Mouse (Mus musculus) liver, embryonic 13.5 days (tissue): ENCODE data around the gene Polr3c. TPM values are rescaled to one million over a fixed set of nuclear protein-coding genes. Genes with fewer than 3 reads are reported as not detected.
"Not testable (repeated sequence)": the region's sequence is repeated elsewhere in the genome, so short reads cannot be mapped to it uniquely, and the experiment has no call there.

Source experiments
- ATAC-seq: fragments of 200-750 bp; cut with Nextera tagmentation; 2 replicates; pipeline ENCODE4 v1.8.0; 2017; ENCODE audit warnings: low read depth, mild to moderate bottlenecking, moderate number of reproducible peaks, moderate library complexity
- DNase-seq: peaks from one replicate; pipeline ENCODE4 v3.0.0; 2022
- H3K27ac ChIP-seq: fragments of 300-500 bp; sonication (generic); 2 replicates; pipeline ENCODE4 v1.5.1; 2015; ENCODE audit warnings: moderate library complexity, mild to moderate bottlenecking, inconsistent platforms
- H3K27me3 ChIP-seq: fragments of 300-500 bp; sonication (generic); 2 replicates; pipeline ENCODE4 v1.6.1; 2015; ENCODE audit warnings: mild to moderate bottlenecking, inconsistent platforms
- H3K36me3 ChIP-seq: fragments of 300-500 bp; sonication (generic); 2 replicates; pipeline ENCODE4 v1.6.1; 2015; ENCODE audit warnings: mild to moderate bottlenecking, inconsistent platforms
- H3K4me1 ChIP-seq: fragments of 300-500 bp; sonication (generic); replicated peaks from 2 replicates; pipeline ENCODE4 v1.6.1; 2015; ENCODE audit warnings: inconsistent platforms
- H3K4me2 ChIP-seq: fragments of 300-500 bp; sonication (generic); 2 replicates; pipeline ENCODE4 v1.6.1; 2015; ENCODE audit warnings: inconsistent platforms, mild to moderate bottlenecking, moderate library complexity
- H3K4me3 ChIP-seq: fragments of 300-500 bp; sonication (generic); replicated peaks from 2 replicates; pipeline ENCODE4 v1.5.1; 2015; ENCODE audit warnings: mild to moderate bottlenecking, inconsistent platforms
- H3K9ac ChIP-seq: fragments of 300-500 bp; sonication (generic); 2 replicates; pipeline ENCODE4 v1.6.1; 2015; ENCODE audit warnings: mild to moderate bottlenecking, inconsistent platforms
- H3K9me3 ChIP-seq: fragments of 300-500 bp; sonication (generic); replicated peaks from 2 replicates; pipeline ENCODE4 v1.6.1; 2016; ENCODE audit warnings: inconsistent platforms
- WGBS: fragments of 180-500 bp; shearing (Covaris S2); methylation state at CpG from one replicate; pipeline ENCODE4 v1.1.7; 2015; ENCODE audit not compliant: insufficient replicate concordance; 5-methylcytosine and 5-hydroxymethylcytosine counted together
- polyA plus RNA-seq: library from polyadenylated mRNA; unstranded; fragments of >200 nt; fragmentation: Nextera tagmentation; extraction: Ambion mirVana; gene quantifications from 2 replicates; pipeline ENCODE4 v1.2.1, GENCODE M21; 2015

Gene Polr3c
- 25.5 and 27.6 TPM in 2 replicates for polyA plus RNA-seq

DNA sequence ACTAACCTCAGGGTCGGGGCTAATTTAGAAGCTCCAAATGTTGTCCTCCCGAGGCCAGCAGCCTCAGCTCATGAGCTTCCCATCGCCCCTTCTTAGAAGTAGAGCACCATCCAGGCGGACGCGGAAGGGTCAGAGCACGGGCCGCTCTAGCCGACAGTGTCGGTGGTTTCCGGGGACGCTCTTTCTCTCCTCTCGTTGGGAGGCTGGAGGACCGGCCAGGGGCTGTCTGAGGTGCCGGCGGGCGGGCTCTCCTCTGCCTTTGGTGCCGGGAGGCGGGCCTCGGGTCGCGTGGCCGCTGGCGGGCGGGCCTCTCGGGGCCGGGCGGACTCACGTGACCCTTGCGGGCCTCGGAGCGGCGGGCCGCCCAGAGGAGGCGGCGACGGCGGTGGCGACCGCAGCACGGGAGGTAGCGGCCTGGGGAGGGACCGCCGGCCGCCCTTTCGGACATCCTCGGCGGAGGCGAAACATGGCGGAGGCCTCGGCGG lies at the start of gene Polr3c, which contains the start of gene Rnf115:
Polr3c (minus strand) TSS at position 286 of the 485 bp plus-strand sequence.
Rnf115 (plus strand) TSS at position 322 of the 485 bp plus-strand sequence.
- Histone ChIP-seq H3K27me3 (no peaks in the 10 kb centered on the region), H3K27ac (peak within 1 kb of the TSS; percentile 90), H3K4me2 (peak within 1 kb of the TSS; percentile 87), H3K4me1 (peaks cover 54% of the 10 kb centered on the region), H3K4me3 (peak within 1 kb of the TSS; percentile 96), H3K36me3 (peaks cover 26% of the 10 kb centered on the region), H3K9me3 (no peaks in the 10 kb centered on the region), H3K9ac (peak within 1 kb of the TSS; percentile 94)
- DNase-seq (peak; percentile 96), ATAC-seq (peak; percentile 98)
- WGBS, result under 1% methylated on average over 51 of the region's 52 CpGs

DNA sequence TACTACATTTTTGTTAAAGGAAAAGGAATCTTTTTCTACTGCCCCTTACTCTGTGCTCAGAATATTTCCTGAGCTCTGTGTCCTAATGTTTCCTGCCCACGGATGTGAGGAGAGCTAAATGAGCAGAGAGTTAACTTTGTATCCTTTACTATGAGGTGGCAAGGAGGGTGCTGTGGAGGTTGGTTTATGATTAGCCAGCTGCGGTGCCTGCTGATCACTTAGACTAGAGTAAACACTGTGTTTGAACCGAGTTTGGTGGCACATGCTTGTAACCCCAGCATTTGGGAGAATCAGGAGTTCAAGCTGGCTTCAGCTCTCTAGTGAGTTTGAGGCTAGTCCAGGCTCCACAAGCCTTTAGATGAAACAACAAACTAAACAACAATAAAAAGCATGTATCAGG lies 49.7 kb upstream of the Polr3c start:
- peak overlapping the region; percentile 64 for H3K27ac ChIP-seq
- no peaks in the 10 kb centered on the region for H3K9me3 ChIP-seq
- H3K9ac ChIP-seq, result no peak overlapping the region
- H3K4me3 ChIP-seq, result no peak overlapping the region
- 60% methylated on average over 3 of the region's 3 CpGs for WGBS
- no peaks in the 10 kb centered on the region for H3K36me3 ChIP-seq
- no peaks in the 10 kb centered on the region for H3K27me3 ChIP-seq
- H3K4me1 ChIP-seq, result peaks cover 9% of the 10 kb centered on the region
- H3K4me2 ChIP-seq, result no peak overlapping the region
- ATAC-seq (peak; percentile 68), DNase-seq (no peak)

DNA sequence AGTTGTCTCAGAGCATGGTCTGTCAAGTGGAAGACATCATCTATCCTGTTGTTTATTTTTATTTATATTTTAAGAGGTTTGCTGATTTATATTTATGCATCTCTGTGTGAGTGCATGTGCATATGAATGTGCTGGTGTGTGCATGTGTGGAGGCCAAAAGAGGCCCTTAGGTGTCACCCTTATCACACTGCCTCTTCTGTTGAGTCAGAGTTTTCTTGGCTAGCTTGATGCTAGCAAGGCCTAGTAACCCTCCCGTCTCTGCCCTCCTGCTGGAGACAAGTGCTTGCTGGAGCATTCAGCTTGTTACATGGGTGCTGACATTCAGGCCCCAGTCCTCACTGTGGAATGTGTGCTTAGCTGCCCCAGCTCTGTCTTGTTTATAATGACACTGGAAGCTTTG lies 45.5 kb upstream of the Polr3c start:
- no peak overlapping the region for H3K27ac ChIP-seq
- no peaks in the 10 kb centered on the region for H3K27me3 ChIP-seq
- no peaks in the 10 kb centered on the region for H3K9me3 ChIP-seq
- H3K4me2 ChIP-seq, result no peak overlapping the region
- 20% methylated on average over 1 of the region's 1 CpGs for WGBS
- no peak overlapping the region; the same call in 1 of the 2 replicates for H3K9ac ChIP-seq
- no peaks in the 10 kb centered on the region for H3K36me3 ChIP-seq
- DNase-seq (no peak), ATAC-seq (no peak)
- no peak overlapping the region for H3K4me3 ChIP-seq
- peaks cover 12% of the 10 kb centered on the region for H3K4me1 ChIP-seq

DNA sequence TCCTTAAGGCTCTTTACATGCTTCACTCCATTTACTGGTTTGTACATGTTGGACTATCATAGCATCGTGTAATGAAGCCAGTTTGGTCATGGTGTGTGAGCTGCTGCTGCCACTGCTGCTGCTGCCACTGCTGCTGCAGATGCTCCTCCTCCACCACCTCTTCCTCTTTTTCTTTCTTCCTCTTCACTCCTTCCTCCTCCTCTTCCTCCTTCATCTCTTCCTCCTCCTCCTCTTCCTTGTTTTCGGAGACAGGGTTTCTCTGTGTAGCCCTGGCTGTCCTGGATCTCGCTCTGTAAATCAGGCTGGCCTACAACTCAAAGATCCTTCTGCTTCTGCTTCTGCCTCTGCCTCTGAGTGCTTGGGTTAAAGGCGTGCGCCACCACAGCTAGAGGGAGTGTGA lies 42.5 kb upstream of the Polr3c start:
- H3K9ac ChIP-seq, result no peak overlapping the region
- no peak overlapping the region for H3K4me3 ChIP-seq
- no peaks in the 10 kb centered on the region for H3K9me3 ChIP-seq
- no peaks in the 10 kb centered on the region for H3K36me3 ChIP-seq
- H3K27ac ChIP-seq, result no peak overlapping the region
- DNase-seq (no peak), ATAC-seq (no peak)
- 53% methylated on average over 5 of the region's 5 CpGs for WGBS
- H3K27me3 ChIP-seq, result no peaks in the 10 kb centered on the region
- H3K4me1 ChIP-seq, result peaks cover 15% of the 10 kb centered on the region
- no peak overlapping the region for H3K4me2 ChIP-seq

DNA sequence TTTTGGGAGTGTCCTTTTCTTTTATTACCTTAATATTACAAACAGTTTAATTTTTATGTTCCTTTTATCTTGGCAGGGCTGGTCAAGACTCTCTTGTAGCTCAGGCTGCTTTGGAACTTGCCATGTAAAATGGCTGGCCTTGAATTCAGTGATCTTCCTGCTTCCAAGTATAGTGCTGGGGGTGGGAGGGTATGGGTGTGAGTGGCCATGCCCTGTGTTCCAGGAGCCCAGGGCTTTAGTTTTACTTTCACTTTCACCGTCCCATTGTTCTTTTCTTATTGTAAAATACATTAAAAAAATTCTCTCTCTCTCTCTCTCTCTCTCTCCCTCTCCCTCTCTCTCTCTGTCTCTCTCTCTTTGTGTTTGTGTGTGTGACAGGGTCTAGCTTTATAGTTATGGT lies 37.1 kb upstream of the Polr3c start:
- H3K4me3 ChIP-seq, result no peak overlapping the region
- 0 out of 2 replicates have a peak, but pooled peaks cover 4% of the 10 kb centered on the region for H3K36me3 ChIP-seq
- peaks cover 10% of the 10 kb centered on the region; the same call in 1 of the 2 replicates for H3K4me1 ChIP-seq
- H3K4me2 ChIP-seq, result peak overlapping the region; percentile 29
- H3K27me3 ChIP-seq, result no peaks in the 10 kb centered on the region
- DNase-seq (no peak), ATAC-seq (no peak)
- H3K9ac ChIP-seq, result no peak overlapping the region
- H3K9me3 ChIP-seq, result no peaks in the 10 kb centered on the region
- WGBS, result 61% methylated on average over 1 of the region's 1 CpGs
- H3K27ac ChIP-seq, result no peak overlapping the region

DNA sequence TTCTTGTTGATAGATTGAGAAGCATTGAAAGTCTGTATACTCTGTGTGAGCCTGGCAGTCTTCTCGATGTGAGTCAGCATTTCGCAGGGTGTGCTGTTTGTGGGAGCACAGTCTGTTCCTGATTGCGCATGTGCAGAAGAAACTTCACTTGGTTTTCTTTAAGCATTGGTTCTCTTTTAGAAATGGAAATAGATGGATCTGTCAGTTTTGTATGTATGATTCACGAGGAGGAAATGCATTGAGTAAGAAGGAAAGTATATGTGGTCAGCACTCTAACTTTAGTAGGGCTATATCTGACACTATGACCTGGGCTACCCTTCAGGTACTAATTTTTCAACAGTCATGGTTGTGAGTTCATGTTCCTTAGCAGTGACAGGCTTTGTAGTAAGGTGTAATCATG lies 32.3 kb upstream of the Polr3c start:
- ATAC-seq (0 out of 2 replicates have a peak, but pooled peaks have one; percentile 36), DNase-seq (no peak)
- Histone ChIP-seq H3K4me3 (no peak overlapping the region), H3K4me2 (no peak overlapping the region), H3K27ac (no peak overlapping the region), H3K9me3 (no peaks in the 10 kb centered on the region), H3K27me3 (no peaks in the 10 kb centered on the region), H3K9ac (no peak overlapping the region), H3K4me1 (peaks cover 12% of the 10 kb centered on the region), H3K36me3 (peaks cover 10% of the 10 kb centered on the region; the same call in 1 of the 2 replicates)
- 67% methylated on average over 4 of the region's 4 CpGs for WGBS

DNA sequence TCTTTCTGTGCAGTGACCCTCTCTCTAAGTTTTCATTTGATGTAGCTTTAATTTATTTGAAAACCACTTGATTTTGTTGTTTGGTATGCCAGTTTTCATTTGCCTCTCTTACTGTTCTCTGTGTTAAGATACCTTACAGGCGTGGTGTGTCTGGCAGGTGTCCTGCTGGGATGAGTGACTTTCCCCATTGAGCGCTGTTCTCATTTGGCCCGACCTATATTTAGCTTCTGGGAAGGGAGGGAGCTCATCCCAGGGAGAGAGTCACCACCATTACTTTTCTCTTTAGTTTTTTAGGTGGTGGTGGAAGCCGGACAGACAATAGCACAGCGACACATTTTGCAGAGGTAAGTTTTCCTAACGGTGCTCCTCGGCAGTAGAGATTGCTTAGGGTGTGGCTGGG lies 30.3 kb upstream of the Polr3c start:
- Histone ChIP-seq H3K4me3 (no peak overlapping the region), H3K9me3 (no peaks in the 10 kb centered on the region), H3K36me3 (peaks cover 10% of the 10 kb centered on the region; the same call in 1 of the 2 replicates), H3K27me3 (no peaks in the 10 kb centered on the region), H3K4me1 (peaks cover 5% of the 10 kb centered on the region), H3K9ac (no peak overlapping the region), H3K4me2 (no peak overlapping the region), H3K27ac (no peak overlapping the region)
- WGBS, result 61% methylated on average over 7 of the region's 7 CpGs
- ATAC-seq, result no peak
- no peak for DNase-seq

DNA sequence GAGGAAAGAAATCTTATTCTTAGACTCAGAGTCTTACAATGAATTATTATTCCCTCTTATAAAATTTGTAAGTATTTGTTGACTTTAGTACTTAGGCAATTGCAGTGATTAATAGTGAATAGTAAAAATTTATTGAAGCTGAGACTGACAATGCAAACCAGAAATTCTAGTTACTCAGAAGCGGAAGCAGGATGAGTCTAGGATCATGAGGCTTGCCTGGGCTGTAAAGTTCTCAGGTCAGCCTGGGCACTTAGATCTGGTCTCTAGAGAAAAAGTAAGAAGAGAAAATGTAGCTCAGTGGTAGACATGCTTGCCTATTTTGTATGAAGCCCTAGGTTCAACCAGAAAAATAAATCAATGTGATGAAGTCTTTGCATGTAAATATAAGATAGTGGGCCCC lies 28.5 kb upstream of the Polr3c start:
- Histone ChIP-seq H3K36me3 (peaks cover 10% of the 10 kb centered on the region; the same call in 1 of the 2 replicates), H3K9ac (no peak overlapping the region), H3K9me3 (no peaks in the 10 kb centered on the region), H3K4me3 (no peak overlapping the region), H3K27ac (no peak overlapping the region), H3K4me1 (peaks cover 5% of the 10 kb centered on the region), H3K4me2 (no peak overlapping the region), H3K27me3 (no peaks in the 10 kb centered on the region)
- WGBS, result 93% methylated on average over 1 of the region's 1 CpGs
- DNase-seq (no peak), ATAC-seq (no peak)

DNA sequence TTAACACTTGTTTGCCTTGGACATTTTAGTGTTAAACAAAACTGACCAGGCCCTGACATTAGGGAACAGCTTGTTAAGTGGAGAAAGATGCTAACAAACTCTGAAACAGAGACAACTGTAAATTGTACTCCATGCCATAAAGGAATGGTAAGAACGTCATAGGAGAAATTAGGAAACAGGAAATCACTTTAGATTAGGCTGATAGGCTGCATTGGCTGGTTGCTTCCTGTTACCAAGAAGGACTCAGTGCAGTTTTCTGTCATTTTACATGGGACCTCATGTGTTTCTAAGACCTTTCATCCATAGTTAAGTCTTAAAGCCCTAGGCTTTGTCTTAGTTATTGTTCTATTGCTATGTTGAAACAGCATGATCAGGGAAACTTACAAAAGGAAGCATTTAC lies 19.4 kb upstream of the Polr3c start:
- ATAC-seq (no peak), DNase-seq (no peak)
- no peaks in the 10 kb centered on the region for H3K9me3 ChIP-seq
- no peaks in the 10 kb centered on the region for H3K36me3 ChIP-seq
- no peak overlapping the region for H3K4me3 ChIP-seq
- H3K27ac ChIP-seq, result no peak overlapping the region
- no peak overlapping the region for H3K4me2 ChIP-seq
- no peaks in the 10 kb centered on the region for H3K27me3 ChIP-seq
- WGBS, result 19% methylated on average over 1 of the region's 1 CpGs
- peaks cover 6% of the 10 kb centered on the region; the same call in 1 of the 2 replicates for H3K4me1 ChIP-seq
- H3K9ac ChIP-seq, result no peak overlapping the region

DNA sequence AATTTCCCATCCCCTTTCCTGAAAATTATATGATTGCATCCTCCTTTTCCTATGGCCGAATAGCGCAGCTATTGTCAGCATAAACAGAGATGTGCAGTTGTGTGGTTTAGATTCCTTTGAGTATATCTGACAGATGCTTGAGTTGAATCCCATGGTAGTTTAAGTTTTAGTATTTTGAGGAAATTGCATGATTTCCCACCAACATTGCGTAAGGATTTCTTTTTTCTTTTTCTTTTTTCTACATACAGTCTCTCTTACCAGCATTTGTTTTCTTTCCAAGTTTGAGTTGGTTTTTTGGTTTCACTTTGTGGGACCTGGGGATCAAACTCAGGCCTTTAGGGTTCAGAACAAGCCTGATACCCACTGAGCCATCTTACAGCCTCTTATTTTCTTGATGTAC lies 16.9 kb upstream of the Polr3c start:
- WGBS, result 79% methylated on average over 3 of the region's 3 CpGs
- Histone ChIP-seq H3K4me1 (peaks cover 6% of the 10 kb centered on the region; the same call in 1 of the 2 replicates), H3K9me3 (no peaks in the 10 kb centered on the region), H3K4me2 (no peak overlapping the region), H3K27ac (no peak overlapping the region), H3K4me3 (no peak overlapping the region), H3K9ac (no peak overlapping the region), H3K27me3 (no peaks in the 10 kb centered on the region), H3K36me3 (no peaks in the 10 kb centered on the region)
- DNase-seq (no peak), ATAC-seq (no peak)

DNA sequence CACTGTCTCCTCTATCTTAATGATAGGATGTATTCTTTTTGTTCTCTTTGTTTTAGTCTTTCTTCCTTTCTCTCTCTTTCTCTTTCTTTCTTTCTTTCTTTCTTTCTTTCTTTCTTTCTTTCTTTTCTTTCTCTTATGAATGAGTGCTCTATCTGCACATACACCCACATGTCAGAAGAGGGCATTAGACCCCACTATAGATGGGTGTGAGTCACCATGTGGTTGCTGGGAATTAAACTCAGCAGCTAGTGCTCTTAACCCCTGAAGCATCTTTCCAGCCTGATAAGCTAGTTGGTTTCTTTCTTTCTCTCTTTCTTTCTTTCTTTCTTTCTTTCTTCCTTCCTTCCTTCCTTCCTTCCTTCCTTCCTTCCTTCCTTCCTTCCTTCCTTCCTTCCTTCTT lies 12.9 kb upstream of the Polr3c start:
- not testable (repeated sequence) for H3K4me2 ChIP-seq, DNase-seq, H3K27ac ChIP-seq, H3K9me3 ChIP-seq, ATAC-seq, H3K27me3 ChIP-seq, H3K4me3 ChIP-seq, H3K9ac ChIP-seq, H3K36me3 ChIP-seq
- H3K4me1 ChIP-seq, result peaks cover 17% of the 10 kb centered on the region

DNA sequence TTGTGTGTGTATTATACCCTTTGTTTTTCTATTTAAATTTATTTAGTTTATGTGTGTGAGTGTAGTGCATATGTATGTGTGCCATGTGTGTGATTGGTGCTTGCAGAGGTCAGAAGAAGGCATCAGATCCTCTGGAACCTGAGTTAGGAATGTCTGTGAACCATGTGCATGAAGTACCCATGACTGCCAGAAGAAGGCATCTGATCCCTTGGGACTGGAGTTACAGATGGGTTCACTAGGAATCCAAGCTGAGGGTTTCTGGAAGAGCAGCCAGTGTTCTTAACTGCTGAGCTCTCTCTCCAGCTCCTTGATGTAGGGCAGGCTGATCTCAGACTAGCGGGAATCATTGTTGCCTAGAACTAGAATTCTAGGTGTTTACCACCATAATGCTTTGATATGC lies 10.6 kb upstream of the Polr3c start:
- peaks cover 27% of the 10 kb centered on the region for H3K4me1 ChIP-seq
- no peak overlapping the region for H3K9ac ChIP-seq
- DNase-seq (no peak), ATAC-seq (no peak)
- no peak overlapping the region for H3K4me3 ChIP-seq
- H3K4me2 ChIP-seq, result no peak overlapping the region
- H3K27ac ChIP-seq, result no peak overlapping the region
- 79% methylated on average over 1 of the region's 1 CpGs for WGBS
- no peaks in the 10 kb centered on the region for H3K27me3 ChIP-seq
- no peaks in the 10 kb centered on the region for H3K9me3 ChIP-seq
- H3K36me3 ChIP-seq, result no peaks in the 10 kb centered on the region
